Mouse (Mus musculus) lung, embryonic 14.5 days (tissue): Measurements from ENCODE around the gene Pnpla3. TPM values are rescaled to one million over a fixed set of nuclear protein-coding genes. Genes with fewer than 3 reads are reported as not detected.
A peak's percentile ranks its signal among the peaks of the same experiment; 100 is the strongest.

ENCODE experiments used
- ATAC-seq: fragments of 200-750 bp; cut with Nextera tagmentation; 2 replicates; pipeline ENCODE4 v1.8.0; 2017; ENCODE audit warnings: mild to moderate bottlenecking, moderate TSS enrichment, moderate library complexity; ENCODE audit not compliant: insufficient read depth
- DNase-seq: peaks from one replicate; pipeline ENCODE4 v3.0.0-alpha.2; 2015
- H3K27ac ChIP-seq: fragments of 300-500 bp; sonication (generic); 2 replicates; pipeline ENCODE4 v1.5.1; 2014; ENCODE audit warnings: low read depth, mild to moderate bottlenecking, moderate library complexity
- H3K27me3 ChIP-seq: fragments of 300-500 bp; sonication (generic); 2 replicates; pipeline ENCODE4 v1.6.1; 2014; ENCODE audit warnings: low read length, control low read depth; ENCODE audit not compliant: insufficient read depth
- H3K36me3 ChIP-seq: fragments of 300-500 bp; sonication (generic); 2 replicates; pipeline ENCODE4 v1.6.1; 2014; ENCODE audit warnings: control low read depth; ENCODE audit not compliant: insufficient read depth
- H3K4me1 ChIP-seq: fragments of 300-500 bp; sonication (generic); 2 replicates; pipeline ENCODE4 v1.6.1; 2014; ENCODE audit warnings: antibody characterized with exemption, control low read depth; ENCODE audit not compliant: insufficient read depth
- H3K4me2 ChIP-seq: fragments of 300-500 bp; sonication (generic); 2 replicates; pipeline ENCODE4 v1.6.1; 2014; ENCODE audit warnings: mild to moderate bottlenecking
- H3K4me3 ChIP-seq: fragments of 300-500 bp; sonication (generic); 2 replicates; pipeline ENCODE4 v1.5.1; 2014; ENCODE audit warnings: low read depth, low read length
- H3K9ac ChIP-seq: fragments of 300-500 bp; sonication (generic); 2 replicates; pipeline ENCODE4 v1.6.1; 2014
- H3K9me3 ChIP-seq: fragments of 300-500 bp; sonication (generic); 2 replicates; pipeline ENCODE4 v1.6.1; 2016; ENCODE audit warnings: low read depth, low read length, control low read depth
- CTCF ChIP-seq: IDR thresholded peaks from 2 replicates; pipeline ENCODE4 v1.5.1; 2016; ENCODE audit warnings: antibody characterized with exemption, low read depth
- WGBS: fragments of 180-500 bp; shearing (Covaris S2); extraction: QIAGEN DNeasy Blood & Tissue Kit; methylation state at CpG from one replicate; pipeline ENCODE4 v1.1.7; 2014; 5-methylcytosine and 5-hydroxymethylcytosine counted together
- polyA plus RNA-seq: library from polyadenylated mRNA; unstranded; fragments of >200 nt; fragmentation: Nextera tagmentation; extraction: Ambion mirVana; gene quantifications from 2 replicates; pipeline ENCODE4 v1.2.1, GENCODE M21; 2014

Pnpla3 gene
- polyA plus RNA-seq, 1 experiment from 2014 or later: 0.41 TPM

DNA sequence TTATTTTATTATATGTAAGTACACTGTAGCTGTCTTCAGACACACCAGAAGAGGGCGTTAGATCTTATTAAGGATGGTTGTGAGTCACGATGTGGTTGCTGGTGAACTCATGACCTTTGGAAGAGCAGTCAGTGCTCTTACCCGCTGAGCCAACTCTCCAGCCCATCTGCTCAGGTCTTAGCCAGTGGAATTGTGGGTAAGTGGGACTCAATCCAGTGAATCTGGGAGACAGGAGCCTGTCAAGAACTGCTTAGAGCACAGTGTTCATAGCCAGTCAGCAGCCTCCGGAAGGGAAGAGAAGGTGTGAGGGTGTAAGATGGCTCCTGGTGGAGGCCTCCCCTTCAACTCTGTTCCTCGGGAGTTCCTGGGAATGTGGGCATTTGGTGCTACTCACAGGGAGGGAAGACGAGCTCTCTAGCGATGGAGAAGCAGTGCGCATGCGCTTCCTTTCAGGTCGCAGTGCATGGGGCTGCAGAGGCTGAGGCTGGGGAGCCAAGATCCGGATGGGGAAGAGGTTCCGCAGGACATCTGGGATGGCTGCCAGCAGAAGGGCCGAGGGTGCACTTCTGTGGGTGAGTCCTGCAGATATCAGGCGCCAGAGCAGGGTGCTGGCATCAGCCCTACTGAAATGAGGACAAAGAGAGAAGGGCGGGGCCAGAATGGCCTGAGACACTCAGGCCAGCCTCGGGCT lies 36.4 kb upstream of the Pnpla3 start:
- 38% methylated on average over 16 of the region's 16 CpGs for WGBS
- Histone ChIP-seq H3K4me3 (no peak overlapping the region), H3K9ac (no peak overlapping the region), H3K9me3 (no peaks in the 10 kb centered on the region), H3K27me3 (no peaks in the 10 kb centered on the region), H3K4me1 (no peaks in the 10 kb centered on the region), H3K4me2 (no peak overlapping the region), H3K27ac (no peak overlapping the region), H3K36me3 (no peaks in the 10 kb centered on the region)
- ATAC-seq (no peak), DNase-seq (peak; percentile 15)
- no peak for TF ChIP-seq CTCF

DNA sequence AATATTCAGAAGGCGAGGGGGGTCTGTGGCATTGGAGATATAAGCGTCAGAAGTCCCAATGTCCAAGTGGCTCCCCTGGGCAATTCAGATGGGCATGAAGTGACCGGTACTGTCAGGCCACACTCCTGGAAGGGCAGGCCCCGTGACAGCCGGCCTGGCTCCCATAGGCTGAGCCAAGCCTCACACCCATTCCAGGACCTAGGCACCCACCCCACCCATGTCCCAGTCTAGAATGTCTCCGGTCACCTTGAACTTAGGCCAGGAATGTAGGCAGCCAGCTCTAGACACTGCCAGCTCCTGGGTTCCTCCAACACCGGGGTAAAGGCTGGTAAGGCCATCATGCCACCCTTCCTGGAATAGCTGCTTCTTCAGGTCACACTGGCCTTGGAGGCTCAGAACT lies 35.7 kb upstream of the Pnpla3 start:
- no peaks in the 10 kb centered on the region for H3K9me3 ChIP-seq
- no peaks in the 10 kb centered on the region for H3K27me3 ChIP-seq
- no peak overlapping the region for H3K27ac ChIP-seq
- H3K9ac ChIP-seq: no peak overlapping the region
- no peak for DNase-seq
- H3K4me1 ChIP-seq: no peaks in the 10 kb centered on the region
- no peak for ATAC-seq
- H3K4me2 ChIP-seq: no peak overlapping the region
- H3K36me3 ChIP-seq: no peaks in the 10 kb centered on the region
- H3K4me3 ChIP-seq: no peak overlapping the region
- TF ChIP-seq CTCF: no peak
- 90% methylated on average over 7 of the region's 7 CpGs for WGBS

DNA sequence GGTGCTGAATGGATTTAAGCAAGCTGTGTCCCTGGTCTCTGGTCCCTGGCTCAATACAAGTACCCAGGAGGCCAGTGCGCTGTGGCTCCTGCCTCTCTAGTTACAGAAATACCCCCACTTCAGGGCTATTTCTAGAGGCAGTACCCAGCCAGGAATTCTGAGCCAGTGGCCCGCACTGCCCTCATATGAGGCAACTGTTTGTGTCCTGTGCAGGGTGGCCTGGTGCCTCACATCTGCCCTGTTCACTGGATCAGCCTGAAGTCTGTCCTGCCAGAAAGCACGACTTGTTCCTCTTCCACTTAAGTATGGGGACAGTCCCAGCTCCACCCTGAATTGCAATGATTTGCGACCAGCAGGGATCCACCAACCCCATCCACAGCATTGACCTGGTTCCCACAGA lies 34.2 kb upstream of the Pnpla3 start:
- Histone ChIP-seq H3K27me3 (no peaks in the 10 kb centered on the region), H3K9me3 (no peaks in the 10 kb centered on the region), H3K4me3 (no peak overlapping the region), H3K4me1 (no peaks in the 10 kb centered on the region), H3K4me2 (no peak overlapping the region), H3K9ac (no peak overlapping the region), H3K27ac (no peak overlapping the region), H3K36me3 (no peaks in the 10 kb centered on the region)
- TF ChIP-seq CTCF: no peak
- ATAC-seq (no peak), DNase-seq (no peak)
- 70% methylated on average over 4 of the region's 4 CpGs for WGBS

DNA sequence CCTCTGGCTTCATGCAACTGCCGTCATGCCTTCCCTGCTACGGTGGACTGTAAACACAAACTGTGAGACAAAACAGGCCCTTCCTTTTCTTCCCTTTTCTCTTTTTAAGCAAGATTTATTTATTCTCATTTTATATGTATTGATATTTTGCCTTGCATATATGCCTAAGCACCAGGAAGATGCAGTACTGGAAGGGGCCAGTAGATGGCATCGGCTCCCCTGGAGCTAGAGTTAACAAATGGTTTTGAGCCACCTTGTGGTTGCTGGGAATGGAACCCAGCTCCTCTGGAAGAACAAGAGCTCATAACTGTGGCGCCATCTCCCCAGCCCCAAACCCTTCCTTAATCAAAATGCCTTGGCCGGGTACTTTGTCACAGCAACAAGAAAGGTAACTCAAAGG lies 32.2 kb upstream of the Pnpla3 start:
- Histone ChIP-seq H3K9me3 (no peaks in the 10 kb centered on the region), H3K27me3 (no peaks in the 10 kb centered on the region), H3K36me3 (no peaks in the 10 kb centered on the region), H3K27ac (no peak overlapping the region), H3K9ac (no peak overlapping the region), H3K4me1 (no peaks in the 10 kb centered on the region), H3K4me2 (no peak overlapping the region), H3K4me3 (no peak overlapping the region)
- ATAC-seq (no peak), DNase-seq (peak; percentile 70)
- TF ChIP-seq CTCF: peak; percentile 67
- 70% methylated on average over 5 of the region's 5 CpGs for WGBS

DNA sequence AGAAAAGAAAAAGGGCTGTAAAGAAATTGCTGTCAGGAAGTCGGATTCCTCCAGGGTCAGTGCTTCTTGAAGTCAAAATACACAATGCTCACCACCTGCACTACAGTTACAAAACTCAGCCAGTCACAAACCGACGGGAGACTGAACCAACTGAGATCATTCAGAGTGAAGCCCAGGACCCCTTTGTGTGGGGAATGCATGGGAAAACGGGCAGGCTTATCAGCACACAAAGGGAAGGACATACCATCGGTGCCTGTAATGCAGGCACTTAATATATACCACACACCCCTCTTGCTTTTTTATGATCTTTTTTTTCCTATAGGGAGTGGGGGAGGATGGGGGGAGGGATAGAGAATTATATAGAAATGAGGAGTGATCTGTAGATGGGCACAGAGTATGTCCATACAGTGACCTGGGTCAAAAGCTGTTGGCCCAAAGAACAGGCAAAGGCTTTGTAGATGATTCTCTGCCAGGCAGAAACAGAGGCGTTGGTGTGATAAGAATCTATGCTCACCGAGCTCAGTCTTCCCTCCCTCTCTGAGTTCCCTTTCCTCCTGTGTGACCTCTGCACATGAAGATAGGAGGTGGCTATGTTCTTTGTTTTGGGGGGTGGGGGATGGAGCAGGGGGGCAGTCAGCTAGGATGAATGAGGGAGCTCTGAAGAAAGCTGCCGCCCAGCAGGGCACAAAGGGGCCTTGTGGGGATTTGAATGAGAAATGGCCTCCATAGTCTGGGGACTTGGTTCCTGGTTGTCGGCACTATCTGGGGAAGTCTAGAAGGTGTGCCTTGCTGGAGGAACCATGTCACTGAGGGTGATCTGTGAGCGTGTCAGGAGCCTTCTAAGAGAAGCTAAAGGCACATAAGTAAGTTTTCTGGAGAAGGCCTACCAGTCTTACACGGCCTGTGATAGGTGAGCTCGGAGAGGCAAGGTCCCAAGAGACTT lies 30.9 kb upstream of the Pnpla3 start:
- DNase-seq: no peak
- H3K27ac ChIP-seq: no peak overlapping the region
- no peak for TF ChIP-seq CTCF
- H3K9me3 ChIP-seq: no peaks in the 10 kb centered on the region
- H3K4me1 ChIP-seq: no peaks in the 10 kb centered on the region
- H3K4me2 ChIP-seq: no peak overlapping the region
- no peak overlapping the region for H3K9ac ChIP-seq
- ATAC-seq: no peak
- no peaks in the 10 kb centered on the region for H3K27me3 ChIP-seq
- 35% methylated on average over 12 of the region's 12 CpGs for WGBS
- no peak overlapping the region for H3K4me3 ChIP-seq
- no peaks in the 10 kb centered on the region for H3K36me3 ChIP-seq

DNA sequence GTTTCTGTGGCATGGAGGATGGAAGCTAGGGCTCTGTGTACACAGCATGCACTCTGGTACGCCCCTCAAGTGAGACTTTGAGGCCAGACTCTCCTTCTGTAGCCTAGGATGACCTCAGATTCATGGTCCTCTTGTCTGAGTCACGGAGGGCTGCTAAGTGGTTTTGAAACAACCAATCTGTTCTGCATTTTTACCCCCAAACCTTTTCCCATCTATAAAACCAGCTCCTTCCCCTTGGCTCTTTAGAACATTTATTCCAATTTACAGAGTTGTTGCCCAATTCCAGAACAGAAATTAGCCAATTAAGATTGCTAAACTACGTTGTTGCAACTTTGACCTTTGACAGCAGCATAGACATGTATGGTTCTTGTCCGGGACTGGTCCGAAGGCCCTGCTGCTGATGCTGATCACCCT lies 28.0 kb upstream of the Pnpla3 start:
- Histone ChIP-seq H3K36me3 (no peaks in the 10 kb centered on the region), H3K9me3 (no peaks in the 10 kb centered on the region), H3K27ac (no peak overlapping the region), H3K27me3 (no peaks in the 10 kb centered on the region), H3K4me2 (no peak overlapping the region), H3K4me1 (no peaks in the 10 kb centered on the region), H3K4me3 (no peak overlapping the region), H3K9ac (no peak overlapping the region)
- ATAC-seq (no peak), DNase-seq (no peak)
- 62% methylated on average over 5 of the region's 5 CpGs for WGBS
- TF ChIP-seq CTCF: no peak

DNA sequence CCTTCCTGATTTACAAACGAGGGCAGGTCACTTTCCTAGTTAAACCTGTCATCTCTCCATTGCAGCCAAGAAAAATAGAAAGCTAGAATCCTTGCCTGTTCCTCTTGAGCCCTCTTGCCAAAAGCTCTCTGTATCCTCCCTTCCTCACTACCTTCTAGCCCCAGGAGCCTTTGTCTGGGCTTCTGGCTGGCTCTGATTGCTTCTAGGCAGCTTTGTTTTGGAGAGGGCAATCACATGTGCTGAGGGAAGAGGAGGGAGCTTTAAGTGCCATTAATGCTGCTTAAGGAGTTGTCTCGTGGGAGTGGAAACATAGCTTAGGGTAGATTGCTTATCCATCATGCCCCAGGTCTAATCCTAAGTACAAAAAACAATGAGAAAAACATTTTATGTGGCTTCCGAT lies 27.5 kb upstream of the Pnpla3 start:
- no peaks in the 10 kb centered on the region for H3K27me3 ChIP-seq
- H3K4me2 ChIP-seq: no peak overlapping the region
- no peaks in the 10 kb centered on the region for H3K9me3 ChIP-seq
- no peak for ATAC-seq
- no peak for DNase-seq
- 48% methylated on average over 3 of the region's 3 CpGs for WGBS
- H3K4me3 ChIP-seq: no peak overlapping the region
- H3K27ac ChIP-seq: no peak overlapping the region
- no peak overlapping the region for H3K9ac ChIP-seq
- no peak for TF ChIP-seq CTCF
- no peaks in the 10 kb centered on the region for H3K4me1 ChIP-seq
- no peaks in the 10 kb centered on the region for H3K36me3 ChIP-seq
